In genomic region chr6:134515416-134515815, GRCm38 (mm10) we compare ENCODE assay signal across 12 mouse cellular contexts. TPM values are rescaled to one million over a fixed set of nuclear protein-coding genes. Genes with fewer than 3 reads are reported as not detected.
DNase-seq lines count a peak whose midpoint lies in the region; ATAC-seq and TF ChIP-seq lines count a peak whose summit lies in the region.
"Had no signal": no experiment of that assay in that cellular context is flagged by ENCODE, and none has a peak within 500 bp of the region (broad histone marks: within the 10 kb centered on the region; RNA-seq: fewer than 3 reads in every experiment).

No protein-coding gene starts in this region.

- H3K9ac ChIP-seq in lung, embryonic 14.5 days = no peak overlapping the region
- no peak overlapping the region for H3K9ac ChIP-seq in intestine, postnatal 0 days (ENCODE audit: low read depth, low read length)
- H3K9ac ChIP-seq in midbrain, postnatal 0 days (replicated peaks; ENCODE audit: low read length, poor library complexity, severe bottlenecking) = no peak overlapping the region
- no peak overlapping the region for H3K9ac ChIP-seq in hindbrain, embryonic 13.5 days
- H3K9ac ChIP-seq: embryonic facial prominence, embryonic 13.5 days had no signal

- H3K27me3 ChIP-seq in lung, embryonic 14.5 days (ENCODE audit: insufficient read depth, low read length) = no peaks in the 10 kb centered on the region
- H3K27me3 ChIP-seq in intestine, postnatal 0 days (replicated peaks; ENCODE audit: control insufficient read depth, insufficient read depth, low read length) = no peaks in the 10 kb centered on the region
- H3K27me3 ChIP-seq in midbrain, postnatal 0 days (ENCODE audit: insufficient read depth, low read length) = no peaks in the 10 kb centered on the region
- no peaks in the 10 kb centered on the region for H3K27me3 ChIP-seq in hindbrain, embryonic 13.5 days
- H3K27me3 ChIP-seq: embryonic facial prominence, embryonic 13.5 days had no signal

- peaks cover 12% of the 10 kb centered on the region; the same call in 1 of the 2 replicates for H3K4me1 ChIP-seq in lung, embryonic 14.5 days (ENCODE audit: insufficient read depth)
- H3K4me1 ChIP-seq in intestine, postnatal 0 days (replicated peaks; ENCODE audit: control insufficient read depth, insufficient read depth, low read length) = peaks cover 10% of the 10 kb centered on the region; the same call in 1 of the 2 replicates
- H3K4me1 ChIP-seq in midbrain, postnatal 0 days (ENCODE audit: insufficient read depth, low read length) = peaks cover 3% of the 10 kb centered on the region
- peaks cover 28% of the 10 kb centered on the region for H3K4me1 ChIP-seq in hindbrain, embryonic 13.5 days (replicated peaks)

- DNase-seq in adrenal gland, postnatal 10 days = peak; percentile 34
- no peak for DNase-seq in adrenal gland, postnatal 14 days
- DNase-seq in lung, embryonic 14.5 days = peak; percentile 37
- DNase-seq in lung, postnatal 4 days = no peak
- no peak for DNase-seq in midbrain, postnatal 0 days (ENCODE audit: low spot score)
- DNase-seq in layer of hippocampus, postnatal 14 days (ENCODE audit: low spot score in 2 of 2) = no peak
- DNase-seq: adrenal gland, postnatal 36 days; cerebellum, adult 2 months; spleen, adult 18-20 months had no signal

- ATAC-seq in lung, embryonic 14.5 days (ENCODE audit: insufficient read depth) = peak; percentile 74
- peak; percentile 100 for ATAC-seq in intestine, postnatal 0 days
- ATAC-seq in midbrain, postnatal 0 days (ENCODE audit: low FRiP score) = 0 out of 2 replicates have a peak, but pooled peaks have one; percentile 27
- no peak for ATAC-seq in hindbrain, embryonic 13.5 days (ENCODE audit: low FRiP score)

- no peaks in the 10 kb centered on the region for H3K9me3 ChIP-seq in lung, embryonic 14.5 days (ENCODE audit: low read depth, low read length)
- H3K9me3 ChIP-seq in intestine, postnatal 0 days (ENCODE audit: control insufficient read depth) = no peaks in the 10 kb centered on the region
- no peaks in the 10 kb centered on the region for H3K9me3 ChIP-seq in midbrain, postnatal 0 days (ENCODE audit: low read length)
- H3K9me3 ChIP-seq in hindbrain, embryonic 13.5 days = no peaks in the 10 kb centered on the region
- H3K9me3 ChIP-seq: embryonic facial prominence, embryonic 13.5 days had no signal

- peaks cover 10% of the 10 kb centered on the region; the same call in 1 of the 2 replicates for H3K36me3 ChIP-seq in lung, embryonic 14.5 days (ENCODE audit: insufficient read depth)
- 0 out of 2 replicates have a peak, but pooled peaks cover 5% of the 10 kb centered on the region for H3K36me3 ChIP-seq in intestine, postnatal 0 days (ENCODE audit: control insufficient read depth, insufficient read depth)
- H3K36me3 ChIP-seq in midbrain, postnatal 0 days (ENCODE audit: insufficient read depth, low read length) = no peaks in the 10 kb centered on the region
- H3K36me3 ChIP-seq in hindbrain, embryonic 13.5 days = no peaks in the 10 kb centered on the region

- no peak overlapping the region for H3K27ac ChIP-seq in lung, embryonic 14.5 days (ENCODE audit: low read depth)
- H3K27ac ChIP-seq in intestine, postnatal 0 days (ENCODE audit: low read depth, low read length) = no peak overlapping the region
- H3K27ac ChIP-seq in midbrain, postnatal 0 days (ENCODE audit: low read depth, low read length) = no peak overlapping the region
- H3K27ac ChIP-seq in hindbrain, embryonic 13.5 days = no peak overlapping the region
- H3K27ac ChIP-seq: embryonic facial prominence, embryonic 13.5 days had no signal

- no peak for TF ChIP-seq CTCF in lung, embryonic 14.5 days (IDR thresholded peaks at IDR 0.05; ENCODE audit: low read depth)
- TF ChIP-seq CTCF in intestine, postnatal 0 days (IDR thresholded peaks at IDR 0.05; ENCODE audit: low read depth) = no peak
- no peak for TF ChIP-seq CTCF in midbrain, postnatal 0 days (IDR thresholded peaks at IDR 0.05)

- H3K4me3 ChIP-seq in lung, embryonic 14.5 days (ENCODE audit: low read depth, low read length) = no peak overlapping the region
- no peak overlapping the region for H3K4me3 ChIP-seq in intestine, postnatal 0 days (ENCODE audit: low read depth, low read length)
- no peak overlapping the region for H3K4me3 ChIP-seq in midbrain, postnatal 0 days (ENCODE audit: low read depth, low read length)
- H3K4me3 ChIP-seq in hindbrain, embryonic 13.5 days = no peak overlapping the region
- H3K4me3 ChIP-seq: embryonic facial prominence, embryonic 13.5 days had no signal

- H3K4me2 ChIP-seq in lung, embryonic 14.5 days = peak overlapping the region; percentile 5; the same call in 1 of the 2 replicates
- no peak overlapping the region for H3K4me2 ChIP-seq in intestine, postnatal 0 days (replicated peaks; ENCODE audit: low read depth)
- no peak overlapping the region for H3K4me2 ChIP-seq in midbrain, postnatal 0 days (ENCODE audit: low read depth, low read length, poor library complexity, severe bottlenecking)
- no peak overlapping the region for H3K4me2 ChIP-seq in hindbrain, embryonic 13.5 days
- H3K4me2 ChIP-seq: embryonic facial prominence, embryonic 13.5 days had no signal

- WGBS in lung, embryonic 14.5 days = 47% methylated on average over 4 of the region's 4 CpGs
- WGBS in intestine, postnatal 0 days = 27% methylated on average over 4 of the region's 4 CpGs
- 54% methylated on average over 4 of the region's 4 CpGs for WGBS in midbrain, postnatal 0 days
- 77% methylated on average over 4 of the region's 4 CpGs for WGBS in hindbrain, embryonic 13.5 days

RNA-seq across cellular contexts. Expression of gene Lrp6, which starts 51.3 kb away (rescaled TPM):
- 10 to 100 TPM; 77.3 to 78.5 TPM for total RNA-seq in adrenal gland, postnatal 10 days (2021)
- total RNA-seq in adrenal gland, postnatal 14 days (2021) = 81.5 and 89.2 TPM in 2 replicates
- polyA plus RNA-seq in lung, embryonic 14.5 days (2014; fragmentation: Nextera tagmentation; extraction: Ambion mirVana) = 34.0 and 35.8 TPM in 2 replicates
- 11.6 and 12.4 TPM in 2 replicates for polyA plus RNA-seq in intestine, postnatal 0 days (2015; fragmentation: Nextera tagmentation; extraction: Ambion mirVana)
- total RNA-seq in midbrain, postnatal 0 days (2014; rRNA removed) = 26.3 and 35.5 TPM in 2 replicates
- 11.1 and 14.7 TPM in 2 replicates for polyA plus RNA-seq in midbrain, postnatal 0 days (2015; fragmentation: Nextera tagmentation; extraction: Ambion mirVana)
- total RNA-seq in layer of hippocampus, postnatal 14 days (2021) = 10 to 100 TPM; 56.1 to 58.4 TPM
- polyA plus RNA-seq in hindbrain, embryonic 13.5 days (2015; fragmentation: Nextera tagmentation; extraction: Ambion mirVana) = 20.6 and 22.3 TPM in 2 replicates

Comparison
In these comparisons a context has a peak if more than half of its experiments do, and no peak if none do; other contexts are left out.
1. DNase-seq: peak in adrenal gland, postnatal 10 days (single experiment) and lung, embryonic 14.5 days (single experiment); none in adrenal gland, postnatal 14 days (single experiment), lung, postnatal 4 days (0 of 2), midbrain, postnatal 0 days (single experiment) and layer of hippocampus, postnatal 14 days (0 of 2).